Mouse (Mus musculus): ENCODE measurements around the gene Jtb.

GRCm38 (mm10) chr3:90220531-90220951, 10.9 kb upstream of the Jtb start:
- TF ChIP-seq CTCF (IDR thresholded peaks at IDR 0.05; ENCODE audit: low read depth) (no peak), EP300 (IDR thresholded peaks at IDR 0.05; ENCODE audit: low read depth) (no peak)
